Mouse (Mus musculus): Measurements from ENCODE around the gene Krt19.

- TF ChIP-seq E2F4 (IDR thresholded peaks at IDR 0.05; ENCODE audit: borderline replicate concordance, low read depth, low read length), result no peak
- TF ChIP-seq POLR2A (IDR thresholded peaks at IDR 0.05; ENCODE audit: control insufficient read depth in 1 of 2, insufficient read depth in 1 of 2, low read depth in 1 of 2, low read length in 2 of 2, poor library complexity in 1 of 2), result no peak
- no peak for TF ChIP-seq TCF12 (IDR thresholded peaks at IDR 0.05; ENCODE audit: low read depth, low read length)
- TF ChIP-seq ZKSCAN1 (IDR thresholded peaks at IDR 0.05; ENCODE audit: low read depth, low read length), result no peak
Measured at GRCm38 (mm10) chr11:100136559-100136958, 11.9 kb downstream of the Krt19 start.
